Mouse (Mus musculus): ENCODE measurements around the gene Ccdc113.
"Not testable (repeated sequence)": the region's sequence is repeated elsewhere in the genome, so short reads cannot be mapped to it uniquely, and the experiment has no call there.

Gene Ccdc113

DNA sequence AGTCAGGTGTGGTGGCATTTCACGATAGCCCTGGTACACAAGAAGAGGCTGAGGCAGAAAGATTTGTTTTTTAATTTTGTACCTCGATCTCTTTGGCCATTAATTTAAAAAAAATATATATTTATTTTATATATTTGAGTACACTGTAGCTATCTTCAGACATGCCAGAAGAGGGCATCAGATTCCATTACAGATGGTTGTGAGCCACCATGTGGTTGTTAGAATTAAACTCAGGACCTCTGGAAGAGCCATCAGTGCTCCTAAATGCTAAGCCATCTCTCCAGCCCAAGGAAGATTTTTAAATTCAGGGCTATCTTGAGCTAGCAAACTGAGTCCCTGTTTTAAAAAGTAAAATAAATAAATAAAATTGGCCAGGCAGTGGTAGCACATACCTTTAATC is 68.3 kb downstream of the Ccdc113 start:
- no peak for DNase-seq (ENCODE audit: low spot score)

DNA sequence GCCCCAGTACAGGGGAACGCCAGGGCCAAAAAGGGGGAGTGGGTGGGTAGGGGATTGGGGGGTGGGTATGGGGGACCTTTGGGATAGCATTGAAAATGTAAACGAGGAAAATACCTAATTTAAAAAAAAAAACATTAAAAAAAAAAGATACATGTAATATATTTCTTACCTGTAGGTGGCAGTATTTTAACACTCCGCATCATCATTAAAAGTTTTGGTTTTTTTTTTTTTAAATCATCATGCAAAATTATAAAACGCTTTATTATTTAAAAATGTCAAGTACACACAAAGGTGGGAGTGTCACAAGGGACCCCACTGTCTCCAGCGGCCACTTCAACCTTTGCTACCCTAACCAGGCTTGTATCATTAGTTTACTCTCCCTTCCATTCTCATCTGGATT is 72.6 kb downstream of the Ccdc113 start:
- DNase-seq (ENCODE audit: low spot score): not testable (repeated sequence)

DNA sequence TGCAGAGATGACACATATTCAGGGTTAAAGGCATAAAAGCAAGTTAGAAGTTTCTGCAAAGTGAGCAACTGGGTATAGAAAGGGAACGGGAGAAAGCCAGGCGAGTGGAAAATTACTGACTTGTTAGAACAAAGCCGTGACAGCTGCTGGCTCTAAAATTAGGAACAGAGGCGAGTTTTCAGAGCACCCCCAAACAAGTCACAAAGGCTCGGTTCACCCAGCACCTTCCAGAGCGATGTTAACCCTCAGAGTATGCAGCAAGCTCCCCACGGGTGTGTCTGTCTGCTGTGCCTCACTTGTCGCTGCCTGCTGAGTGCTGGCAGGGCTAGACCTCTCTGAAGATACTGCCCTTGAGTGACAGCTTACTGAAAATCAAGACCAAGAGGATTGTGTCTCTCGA is 73.3 kb downstream of the Ccdc113 start:
- DNase-seq (ENCODE audit: low spot score): no peak

Data from embryo, embryonic 10 days (tissue).